Mouse (Mus musculus) CD4-positive, CD25-positive, alpha-beta regulatory T cell, adult 2 months (primary cell): Measurements from ENCODE around the gene Prepl.

Experiments
- DNase-seq: peaks from one replicate; pipeline ENCODE4 v3.0.0-alpha.2; 2012; ENCODE audit warnings: low read depth, low spot score

Prepl gene

DNA sequence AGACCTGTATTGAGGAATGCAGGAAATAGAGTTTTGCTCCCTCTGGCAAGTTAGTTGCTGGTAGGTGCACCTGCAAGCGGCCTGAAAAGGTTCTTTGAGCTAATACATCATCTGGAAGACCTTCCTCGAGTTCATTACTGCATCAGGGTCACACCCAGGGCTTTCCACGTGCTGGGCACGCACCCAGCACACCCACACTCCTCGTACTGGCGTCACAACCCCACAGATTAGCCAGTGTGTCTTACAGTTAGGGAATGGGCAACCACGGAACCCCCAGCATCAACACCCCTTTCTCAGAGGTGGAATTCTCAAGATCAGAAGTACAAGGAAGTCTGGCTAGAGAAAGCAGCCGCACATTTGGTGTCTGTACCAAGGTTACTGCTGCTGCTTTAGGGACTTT is 65.8 kb downstream of the Prepl start:
- DNase-seq, result no peak

GRCm38 (mm10) chr17:85023247-85024167 is 66.5 kb downstream of the Prepl start:
- DNase-seq, result peak; percentile 94

DNA sequence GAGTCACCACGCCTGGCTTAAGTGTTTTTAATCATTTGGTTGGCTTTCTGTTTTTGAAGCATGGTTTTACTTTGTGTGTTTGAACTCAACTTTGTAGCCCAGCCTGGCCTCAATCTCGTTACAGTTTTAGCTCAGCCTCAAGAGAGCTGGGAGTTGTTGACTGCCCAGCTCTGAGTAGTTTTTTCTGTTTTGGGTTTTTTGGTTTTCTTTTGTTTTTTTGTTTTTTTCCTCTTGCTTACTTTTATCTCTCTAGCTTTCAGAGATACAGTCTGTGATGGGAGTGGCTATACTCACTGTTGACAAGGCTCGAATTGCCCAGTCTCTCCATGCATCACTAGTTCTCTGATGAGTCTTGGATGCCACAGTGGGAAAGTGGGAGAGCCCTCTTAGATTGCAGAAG is 69.7 kb downstream of the Prepl start:
- no peak for DNase-seq

DNA sequence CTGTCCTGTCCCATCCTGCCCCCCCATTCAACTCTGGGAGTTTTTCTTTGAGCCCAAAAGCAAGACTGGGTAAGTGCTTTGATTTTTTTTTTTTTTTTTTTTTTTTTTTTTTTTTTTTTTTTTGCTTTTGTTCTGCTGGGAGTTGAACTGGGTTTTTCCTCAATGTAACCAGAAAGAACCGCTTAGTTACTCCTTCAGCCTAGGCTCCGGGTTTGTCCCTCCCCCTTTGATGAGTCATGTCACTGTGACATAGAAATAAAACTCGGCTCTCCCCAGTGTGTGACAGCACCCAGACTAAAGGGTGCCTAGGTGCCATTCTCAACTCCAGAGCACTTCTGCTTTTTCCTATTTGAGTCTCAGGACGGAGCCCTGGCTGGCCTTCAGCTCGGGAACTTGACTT is 71.2 kb downstream of the Prepl start:
- DNase-seq, result peak; percentile 52

DNA sequence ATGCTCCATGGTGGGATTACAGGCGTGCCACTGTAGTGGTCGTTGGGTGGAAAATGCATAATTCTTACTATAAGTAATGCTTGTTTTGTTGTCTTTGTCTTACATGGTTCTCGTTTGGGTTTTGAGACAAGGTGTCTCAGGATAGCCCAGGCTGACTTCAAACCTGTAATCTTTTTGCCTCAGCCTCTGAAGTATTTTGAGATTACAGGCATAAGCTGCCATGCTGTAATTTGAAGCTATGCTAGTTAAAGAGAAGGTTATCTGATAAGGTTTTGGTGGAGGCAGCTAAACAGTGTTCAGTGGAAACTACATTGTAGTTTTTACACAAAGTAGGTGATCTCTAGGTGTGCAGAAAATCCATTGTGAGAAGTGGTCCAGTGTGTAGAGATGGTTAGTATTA is 71.7 kb downstream of the Prepl start:
- DNase-seq, result no peak

DNA sequence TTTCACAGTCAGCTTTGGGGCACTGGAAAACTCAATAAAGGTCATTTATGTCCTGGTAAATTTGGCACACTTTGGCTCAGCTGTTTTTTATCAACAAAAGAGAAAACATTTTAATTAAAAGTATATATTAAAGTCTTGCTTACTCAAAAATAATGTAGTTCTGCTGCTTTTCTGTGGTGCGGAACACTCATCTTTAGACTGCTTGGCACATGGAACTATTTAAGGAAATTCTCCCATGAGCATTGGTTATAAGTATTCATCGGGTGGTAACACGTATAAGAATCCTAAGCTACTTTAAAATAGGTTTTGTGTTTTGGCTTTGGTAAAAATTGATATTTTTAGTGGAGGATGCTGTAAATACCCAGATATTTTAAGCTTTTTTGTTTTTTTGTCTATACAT is 75.4 kb downstream of the Prepl start:
- DNase-seq, result no peak

DNA sequence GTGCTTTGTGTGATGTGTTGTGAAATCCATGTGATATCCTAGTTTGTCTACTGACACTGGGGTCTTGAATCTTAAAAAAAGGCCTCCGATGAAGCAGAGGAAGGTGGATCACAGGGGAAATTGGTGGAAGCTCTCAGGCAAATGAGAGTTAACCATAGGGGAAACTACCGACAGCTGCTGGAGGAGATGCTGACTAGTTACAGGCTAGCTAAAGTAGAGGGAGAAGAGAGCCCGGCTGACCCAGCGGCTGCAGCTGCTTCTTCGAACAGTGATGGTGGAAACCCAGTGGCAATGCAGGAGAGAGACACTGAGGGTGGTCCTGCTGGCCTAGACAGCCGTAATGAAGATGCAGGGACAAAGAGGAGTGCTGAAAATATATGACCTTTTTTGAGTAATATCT is 76.6 kb downstream of the Prepl start:
- no peak for DNase-seq
